Mouse (Mus musculus) CD4-positive helper T cell, adult 2 months (primary cell): ENCODE results near the gene Rasgef1a.

Source experiments
- DNase-seq: peaks from one replicate; pipeline ENCODE4 v3.0.0-alpha.2; 2012; ENCODE audit warnings: low read depth, missing footprints, low spot score

Rasgef1a gene

DNA sequence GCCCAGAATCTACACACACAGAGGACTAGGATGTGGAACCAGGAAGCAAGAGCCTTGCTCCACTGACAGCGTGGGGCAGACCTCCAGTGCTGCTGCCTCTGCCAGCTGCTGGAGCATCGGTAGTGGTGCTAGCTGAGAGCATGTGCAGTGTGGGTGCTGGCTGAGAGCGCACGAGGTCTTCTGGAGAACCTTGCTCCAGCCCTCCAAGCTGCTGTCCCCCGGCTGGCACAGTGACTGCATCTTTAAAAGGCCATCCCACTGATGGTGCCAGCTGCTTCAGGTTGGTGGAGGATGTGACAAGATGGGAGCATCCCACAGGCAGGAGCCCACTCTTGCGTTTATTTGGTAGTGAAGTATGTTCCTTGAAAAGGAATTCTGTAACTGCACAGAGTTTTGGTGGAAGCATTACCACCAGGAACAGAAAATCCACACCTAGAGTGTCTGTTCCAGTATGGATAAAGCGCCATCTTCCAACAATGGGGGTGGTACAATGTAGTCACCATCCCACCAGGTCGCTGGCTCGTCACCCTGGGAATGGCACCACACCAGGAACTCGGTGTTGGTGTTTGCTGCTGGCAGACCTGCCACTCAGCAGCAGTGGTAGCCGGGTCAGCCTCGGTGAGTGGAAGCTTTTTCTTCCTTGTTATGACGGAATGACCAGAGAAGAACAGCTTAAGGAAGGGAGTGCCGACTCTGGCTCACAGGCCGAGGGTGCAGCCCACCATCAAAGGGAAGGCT, 11.8 kb downstream of the Rasgef1a start:
- no peak for DNase-seq

GRCm38 (mm10) chr6:118027036-118027435, 15.8 kb downstream of the Rasgef1a start:
- DNase-seq = no peak

DNA sequence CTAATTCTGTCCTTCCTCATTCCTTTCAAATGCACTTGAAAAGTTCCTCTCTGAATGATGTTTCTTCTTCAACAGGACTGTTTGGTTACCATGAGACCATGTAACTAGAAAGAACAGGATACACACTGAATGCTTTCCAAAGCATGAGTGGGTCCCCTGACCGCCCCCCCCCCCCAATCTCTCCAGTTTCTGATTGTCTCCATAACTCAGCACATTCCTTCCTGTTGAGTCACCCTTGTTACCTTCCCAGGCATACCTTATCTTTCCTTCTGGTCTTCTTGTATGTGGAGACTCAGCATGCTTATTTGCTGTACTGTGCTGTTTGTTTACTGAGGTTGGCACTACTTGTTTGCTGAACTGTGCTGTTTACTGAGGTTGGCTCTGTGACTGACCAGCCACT, 20.2 kb downstream of the Rasgef1a start:
- DNase-seq = no peak

DNA sequence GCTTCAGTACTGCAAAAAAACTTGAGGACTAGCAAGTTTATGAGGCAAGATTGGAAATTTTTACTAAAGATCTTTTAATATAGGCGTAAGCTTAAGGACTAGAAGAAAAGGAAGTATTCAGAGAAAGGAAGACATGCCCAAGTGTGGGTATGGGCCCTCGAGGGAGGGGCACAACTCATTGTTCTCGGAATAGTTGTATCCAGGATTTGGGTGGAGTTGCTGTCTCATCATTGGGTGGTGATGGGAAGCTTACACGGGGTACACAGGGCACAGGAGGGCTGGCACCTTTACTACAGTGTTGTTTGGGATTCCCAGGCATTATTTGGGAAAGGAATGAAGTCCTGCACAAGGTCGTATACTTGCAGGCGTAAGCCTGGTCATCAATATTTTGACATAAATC, 24.4 kb downstream of the Rasgef1a start:
- DNase-seq = no peak

- no peak for DNase-seq
These were observed 25.0 kb downstream of the Rasgef1a start for GRCm38 (mm10) chr6:118036118-118036805.

- DNase-seq = no peak
These were observed 25.6 kb downstream of the Rasgef1a start for GRCm38 (mm10) chr6:118036866-118037265.

DNA sequence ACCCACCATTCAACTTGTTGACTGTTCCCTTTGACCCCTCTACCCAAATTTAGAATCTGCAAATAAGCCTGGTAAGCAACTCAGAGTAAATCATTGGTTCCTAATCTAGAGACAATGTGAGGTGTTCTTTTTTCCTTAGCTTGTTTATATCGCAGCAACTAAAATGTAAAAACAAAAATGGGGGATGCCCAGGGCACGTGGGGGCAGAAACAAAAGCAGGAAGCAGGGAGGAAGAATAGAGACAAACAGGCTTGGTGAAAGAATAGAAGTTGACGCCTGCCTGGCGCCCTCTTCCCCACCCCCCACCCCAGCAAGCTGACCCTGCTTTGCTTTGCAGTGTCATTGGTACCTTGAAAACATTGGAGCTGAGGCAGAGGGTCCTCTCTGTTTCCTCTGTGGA, 33.9 kb downstream of the Rasgef1a start:
- DNase-seq = no peak

- DNase-seq = no peak
These were observed 34.7 kb downstream of the Rasgef1a start for GRCm38 (mm10) chr6:118045892-118046291.

DNA sequence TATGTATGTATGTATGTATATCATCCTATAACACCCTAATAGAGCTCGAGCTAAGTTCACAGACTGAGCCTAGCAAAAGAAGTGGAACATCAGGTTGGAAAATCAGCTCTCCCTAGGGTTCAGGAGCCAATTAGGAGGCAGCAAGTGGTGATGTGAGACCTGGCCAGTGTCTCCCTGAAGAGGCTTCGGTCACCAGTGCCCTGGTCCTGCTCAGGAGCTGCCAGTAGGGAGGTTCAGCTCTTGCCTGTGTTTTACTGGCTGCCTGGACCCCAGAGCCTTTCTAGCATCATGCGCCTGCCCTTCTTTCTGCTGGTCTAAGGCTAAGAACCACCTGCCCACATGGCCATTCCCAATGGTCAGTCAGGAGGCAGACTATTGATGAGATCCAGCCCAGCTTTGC, 35.3 kb downstream of the Rasgef1a start:
- no peak for DNase-seq

DNA sequence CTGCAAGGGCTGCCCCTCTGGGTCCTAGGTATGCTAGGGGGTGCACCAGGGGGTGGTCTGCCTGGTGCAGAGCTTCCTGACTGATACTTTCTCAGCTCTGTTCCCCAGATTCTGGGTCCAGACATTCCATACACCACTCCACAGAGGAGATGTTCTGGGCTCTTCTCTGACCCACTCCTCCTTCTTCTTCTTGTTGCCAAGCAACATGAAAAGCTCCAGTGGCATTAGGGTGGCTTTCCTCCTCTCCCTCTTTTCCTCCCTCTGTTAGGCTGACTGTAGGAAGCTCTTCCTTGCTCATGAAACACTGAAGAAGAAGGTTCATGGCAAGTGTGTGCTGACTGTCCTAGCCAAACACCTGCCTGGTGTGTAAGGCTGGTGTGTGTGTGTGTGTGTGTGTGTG, 35.7 kb downstream of the Rasgef1a start:
- no peak for DNase-seq

- no peak for DNase-seq
These were observed 36.7 kb downstream of the Rasgef1a start for GRCm38 (mm10) chr6:118047811-118048505.

- DNase-seq = no peak
These were observed 38.5 kb downstream of the Rasgef1a start for GRCm38 (mm10) chr6:118049776-118050175.

- DNase-seq = no peak
These were observed 40.2 kb downstream of the Rasgef1a start for GRCm38 (mm10) chr6:118051474-118051873.

- DNase-seq = no peak
These were observed 44.0 kb downstream of the Rasgef1a start for GRCm38 (mm10) chr6:118055209-118055608.

GRCm38 (mm10) chr6:118061266-118061665, 50.0 kb downstream of the Rasgef1a start:
- DNase-seq = no peak

- DNase-seq = no peak
These were observed 52.0 kb downstream of the Rasgef1a start for GRCm38 (mm10) chr6:118063266-118063665.

DNA sequence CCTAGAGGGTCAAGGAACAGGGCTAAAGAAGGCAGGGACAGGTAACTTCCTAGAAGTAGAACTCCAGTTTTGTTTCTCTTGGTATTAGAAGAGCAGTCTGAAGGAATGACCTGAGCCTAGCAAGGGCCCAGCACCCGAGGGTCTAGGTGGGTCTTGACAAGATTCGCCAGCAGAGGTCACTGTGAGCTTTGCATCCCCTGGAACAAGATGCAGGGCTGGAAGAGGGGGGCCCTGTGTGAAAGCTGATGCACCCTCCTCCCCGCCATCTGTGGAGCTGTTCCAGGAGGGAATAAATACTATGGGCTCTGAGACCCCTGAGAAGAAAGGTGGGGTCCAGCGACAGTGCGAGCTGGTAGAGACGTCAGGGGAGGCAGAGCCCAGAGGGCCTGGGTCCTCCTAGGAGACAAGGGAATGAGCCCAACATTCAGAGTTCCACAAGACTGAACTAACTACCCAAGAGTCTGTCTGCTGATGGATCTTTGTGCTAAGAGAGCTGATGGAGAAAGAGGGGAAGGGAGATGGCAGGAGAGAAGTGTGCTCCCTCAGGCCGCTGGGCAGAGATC, 53.8 kb downstream of the Rasgef1a start:
- peak; percentile 42 for DNase-seq

DNA sequence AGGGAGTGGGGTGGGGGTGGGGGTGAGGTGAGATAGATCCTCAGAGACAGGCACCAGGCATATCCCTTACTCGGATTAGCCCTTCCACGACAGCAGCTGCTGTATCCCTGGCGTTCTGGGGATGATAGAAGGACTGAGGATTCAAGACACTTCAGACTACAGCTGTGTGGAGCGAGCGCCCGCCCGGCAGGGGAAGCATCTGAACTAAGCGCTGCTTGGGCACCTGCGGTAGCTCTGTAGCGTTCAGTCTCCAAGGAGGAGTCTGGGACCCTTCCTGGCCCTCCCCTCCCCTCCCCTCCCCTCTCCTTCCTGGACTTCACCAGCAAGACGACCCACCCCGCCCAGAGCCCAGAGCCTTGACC, 54.6 kb downstream of the Rasgef1a start:
- no peak for DNase-seq

- DNase-seq = peak; percentile 57
These were observed 55.2 kb downstream of the Rasgef1a start for GRCm38 (mm10) chr6:118066199-118067081.

DNA sequence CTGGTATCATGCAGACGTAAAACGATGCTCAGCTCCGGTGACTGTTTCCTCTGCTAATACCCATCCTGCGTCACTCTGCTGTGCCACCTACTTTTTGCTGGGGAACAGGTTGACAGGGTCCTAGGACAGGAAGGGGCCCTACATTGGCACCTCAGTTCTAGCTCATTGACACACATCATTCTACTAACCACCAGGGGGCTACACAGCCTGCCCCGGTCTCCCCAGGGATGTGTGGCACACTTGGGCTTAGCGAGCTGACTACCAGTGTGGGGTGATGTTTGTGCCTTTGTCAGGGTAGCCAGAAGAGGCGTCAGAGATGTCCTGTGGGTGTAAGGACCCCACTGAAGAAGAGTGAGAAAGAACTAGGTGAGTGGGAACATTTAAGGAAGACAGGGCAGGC, 56.5 kb downstream of the Rasgef1a start:
- peak; percentile 11 for DNase-seq

- no peak for DNase-seq
These were observed 59.2 kb downstream of the Rasgef1a start for GRCm38 (mm10) chr6:118070321-118071012.
